Mouse (Mus musculus) urinary bladder, postnatal 14 days (tissue): ENCODE results near the gene Mt3.
"Not testable (repeated sequence)": the region's sequence is repeated elsewhere in the genome, so short reads cannot be mapped to it uniquely, and the experiment has no call there.

Experiments used
- DNase-seq: peaks from one replicate; pipeline ENCODE4 v3.0.0; 2021; ENCODE audit warnings: low spot score

Mt3 gene

DNA sequence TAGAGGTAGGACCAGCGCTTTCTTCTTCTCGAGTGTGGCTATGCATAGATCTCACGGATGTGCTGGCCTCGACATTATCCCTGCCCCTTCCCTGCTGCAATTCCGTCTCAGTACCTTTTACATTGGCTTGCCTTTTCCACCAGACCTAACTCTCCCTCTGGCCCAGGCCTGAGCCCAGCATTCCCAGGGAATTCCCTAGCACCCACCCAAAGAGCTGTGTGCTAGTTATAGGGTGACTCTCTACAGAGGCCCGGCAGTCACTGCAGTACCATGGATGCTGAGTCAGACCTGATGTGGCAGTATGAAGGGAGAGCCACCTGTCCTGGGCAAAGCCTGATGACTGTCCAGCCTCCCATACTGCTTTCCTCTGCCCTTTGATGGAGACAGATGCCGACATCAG is 1.0 kb downstream of the Mt3 start:
- no peak for DNase-seq

DNA sequence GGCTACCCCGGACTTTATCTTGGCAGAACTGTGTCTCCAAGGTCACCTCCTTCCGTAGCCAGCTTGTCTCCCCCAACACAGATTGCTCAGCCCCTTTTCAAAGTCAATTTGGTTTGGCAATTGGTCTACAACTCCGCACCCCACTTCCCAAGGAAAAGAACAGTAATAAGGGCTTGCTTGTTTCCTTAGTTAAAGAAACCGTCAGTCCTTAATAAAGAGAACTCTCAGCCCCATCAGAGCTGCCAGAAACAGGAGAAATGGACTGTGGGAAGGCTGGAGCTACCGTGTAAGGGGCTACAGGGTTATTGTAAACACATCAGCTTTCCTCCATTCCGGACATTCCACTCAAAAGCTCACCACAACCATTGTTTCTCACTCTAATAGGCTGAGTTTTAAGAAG is 2.1 kb downstream of the Mt3 start:
- no peak for DNase-seq

DNA sequence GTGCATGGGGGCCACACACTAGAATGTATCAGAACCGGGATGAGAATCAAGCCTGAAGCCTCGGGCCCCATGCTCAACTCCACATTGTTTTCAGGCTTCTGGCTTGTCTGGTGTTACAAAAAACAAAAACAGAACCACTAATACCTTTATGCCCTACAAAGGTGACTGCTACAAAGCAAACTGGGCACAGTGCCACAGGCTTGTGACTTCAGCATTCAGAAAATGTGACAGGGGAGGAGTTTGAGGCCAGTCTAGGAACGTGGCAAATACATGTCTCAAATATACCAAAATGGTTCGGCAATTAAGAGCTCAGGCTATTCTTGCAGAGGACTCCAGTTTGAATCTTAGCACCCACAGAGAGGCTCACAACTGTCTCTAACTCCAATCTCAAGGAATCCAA is 3.7 kb downstream of the Mt3 start:
- no peak for DNase-seq

DNA sequence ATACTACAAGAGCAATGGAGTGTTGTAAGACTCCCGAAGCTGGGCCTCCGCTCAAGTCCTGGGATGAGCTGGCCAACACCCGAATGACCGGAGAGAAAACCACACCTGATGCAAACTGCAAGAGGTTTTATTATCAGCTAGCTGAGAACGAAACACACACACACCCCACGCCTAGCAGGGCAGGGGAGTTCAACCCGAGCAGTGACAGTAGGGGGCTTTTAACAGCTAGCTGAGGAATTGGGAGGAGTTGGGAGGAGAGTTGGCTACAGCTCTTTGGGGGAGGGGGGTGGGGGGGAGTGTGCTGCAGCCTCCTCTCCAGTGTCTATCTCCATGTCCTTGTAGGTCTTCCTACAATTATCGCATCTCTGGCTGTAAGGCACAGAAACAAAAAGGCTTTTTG is 13.4 kb downstream of the Mt3 start:
- DNase-seq = not testable (repeated sequence)

DNA sequence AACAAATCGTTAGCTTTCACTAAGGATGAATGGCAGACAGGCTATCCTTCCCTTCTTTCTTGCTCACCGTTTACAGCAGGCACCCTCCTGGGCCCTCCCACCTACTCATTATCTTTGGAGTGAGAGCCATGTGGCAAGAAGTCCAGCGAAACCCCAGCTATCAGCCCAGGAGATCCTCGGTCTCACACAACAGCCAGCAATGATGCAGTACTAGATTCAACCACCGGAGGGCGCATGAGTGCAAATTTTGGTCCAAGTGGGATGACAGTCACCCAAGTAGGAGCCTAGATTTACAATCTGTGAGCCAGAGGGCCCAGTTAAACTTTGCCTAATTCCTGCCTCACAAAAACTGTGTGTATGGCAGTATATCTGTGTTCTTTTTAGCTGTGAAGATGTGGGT is 14.8 kb downstream of the Mt3 start:
- peak; percentile 88 for DNase-seq

DNA sequence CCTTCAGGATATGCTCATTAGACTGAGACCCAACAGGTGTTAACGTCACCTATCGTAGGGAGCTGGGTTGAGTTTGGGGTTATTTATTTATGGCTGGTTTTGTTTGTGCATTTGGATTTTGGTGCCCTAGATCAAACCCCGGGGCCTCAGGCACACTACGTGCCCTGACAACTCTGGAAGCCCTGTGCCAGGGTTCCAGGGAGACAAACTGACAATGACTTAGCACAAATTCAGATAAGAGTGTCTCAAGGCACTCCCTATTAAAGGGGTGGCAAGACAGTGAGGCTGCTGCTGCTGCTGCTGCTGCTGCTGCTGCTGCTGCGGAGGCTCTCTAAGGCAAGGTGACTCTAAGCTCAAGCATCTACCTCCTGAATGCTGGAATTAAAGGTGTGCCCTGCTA is 17.1 kb downstream of the Mt3 start:
- no peak for DNase-seq

DNA sequence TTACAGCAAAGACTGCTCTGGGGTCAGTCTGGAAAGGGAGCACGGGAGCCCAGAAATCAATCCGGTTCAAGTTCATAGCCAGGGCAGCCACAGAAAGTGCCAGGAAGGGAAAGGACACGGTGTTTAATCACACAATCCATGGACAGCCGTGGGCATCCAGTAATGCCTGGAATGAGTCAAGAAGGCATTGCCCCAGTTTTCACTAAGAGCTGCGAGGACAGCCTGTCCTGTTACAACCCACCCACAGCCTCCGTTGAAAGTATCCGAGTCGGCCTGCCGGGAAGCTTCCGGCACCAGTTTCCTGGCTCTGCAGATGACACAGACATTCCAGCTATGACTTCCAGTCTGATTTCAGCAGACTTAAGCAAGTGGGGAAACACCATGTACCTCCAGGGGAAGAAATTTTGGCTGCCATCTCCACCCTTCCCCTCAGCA is 18.9 kb downstream of the Mt3 start:
- DNase-seq = peak; percentile 44

DNA sequence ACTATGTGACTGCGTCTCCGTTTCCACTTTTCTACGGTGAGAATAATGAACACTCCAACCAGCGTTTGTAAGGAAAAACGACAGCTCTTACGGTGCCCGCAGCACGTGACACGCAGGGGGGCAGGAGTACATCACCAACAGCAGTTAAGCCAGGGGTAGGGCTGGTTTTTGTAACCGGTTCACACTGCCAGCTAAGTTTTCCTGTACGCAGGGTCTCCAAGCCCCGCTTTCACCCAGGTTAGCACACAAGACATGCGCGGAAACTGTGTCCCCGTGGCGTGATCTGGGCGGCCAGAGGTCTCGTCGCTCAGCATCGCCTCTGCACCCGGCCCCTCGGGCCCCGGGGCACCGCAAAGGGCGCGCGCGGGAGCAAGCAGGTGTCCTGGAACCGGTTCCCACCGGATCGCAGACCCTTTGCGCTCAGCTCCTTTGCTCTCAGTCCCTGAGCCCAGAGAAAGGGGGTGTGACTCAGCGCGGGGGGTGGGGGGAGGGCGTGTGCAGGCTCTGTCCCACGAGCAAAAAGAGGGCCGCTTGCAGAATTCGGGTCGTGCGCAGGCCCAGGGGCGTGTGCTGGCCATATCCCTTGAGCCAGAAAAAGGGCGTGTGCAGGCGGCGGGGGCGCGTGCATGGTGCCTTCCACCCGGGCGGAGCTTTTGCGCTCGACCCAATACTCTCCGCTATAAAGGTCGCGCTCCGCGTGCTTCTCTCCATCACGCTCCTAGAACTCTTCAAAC is 19.8 kb downstream of the Mt3 start, which contains the start of gene Mt2:
TSS of gene Mt2 (plus strand) at position 590 of the 734 bp plus-strand sequence.
- DNase-seq = peak; percentile 84

DNA sequence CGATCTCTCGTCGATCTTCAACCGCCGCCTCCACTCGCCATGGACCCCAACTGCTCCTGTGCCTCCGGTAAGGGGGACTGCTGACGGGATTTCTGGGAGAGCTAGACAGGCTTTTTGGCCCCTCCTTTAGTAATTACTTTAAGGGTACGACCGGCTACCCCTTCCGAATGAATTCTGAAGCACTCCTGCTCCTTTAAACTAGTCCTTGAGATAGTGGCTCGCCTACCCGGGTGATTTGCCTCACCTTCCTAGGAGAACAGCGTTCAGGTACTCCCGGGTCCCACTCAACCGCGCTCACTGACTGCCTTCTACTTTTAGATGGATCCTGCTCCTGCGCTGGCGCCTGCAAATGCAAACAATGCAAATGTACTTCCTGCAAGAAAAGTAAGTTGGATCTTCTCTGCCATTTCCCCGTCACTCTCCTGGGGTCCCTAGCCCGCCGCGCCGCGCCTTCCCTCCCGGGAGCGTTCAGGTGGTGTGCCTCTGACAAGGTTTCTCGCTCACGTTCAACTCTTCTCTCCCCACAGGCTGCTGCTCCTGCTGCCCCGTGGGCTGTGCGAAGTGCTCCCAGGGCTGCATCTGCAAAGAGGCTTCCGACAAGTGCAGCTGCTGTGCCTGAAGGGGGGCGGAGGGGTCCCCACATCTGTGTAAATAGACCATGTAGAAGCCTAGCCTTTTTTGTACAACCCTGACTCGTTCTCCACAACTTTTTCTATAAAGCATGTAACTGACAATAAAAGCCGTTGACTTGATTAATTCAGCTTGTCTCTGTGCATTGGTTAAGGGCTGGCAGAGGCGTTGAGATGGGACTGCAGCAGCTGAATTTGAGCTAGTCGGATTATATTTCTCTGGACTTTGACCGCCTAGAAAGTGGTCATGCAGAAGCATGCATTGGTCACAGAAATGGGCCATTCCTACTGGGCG is 20.7 kb downstream of the Mt3 start:
- peak; percentile 22 for DNase-seq

DNA sequence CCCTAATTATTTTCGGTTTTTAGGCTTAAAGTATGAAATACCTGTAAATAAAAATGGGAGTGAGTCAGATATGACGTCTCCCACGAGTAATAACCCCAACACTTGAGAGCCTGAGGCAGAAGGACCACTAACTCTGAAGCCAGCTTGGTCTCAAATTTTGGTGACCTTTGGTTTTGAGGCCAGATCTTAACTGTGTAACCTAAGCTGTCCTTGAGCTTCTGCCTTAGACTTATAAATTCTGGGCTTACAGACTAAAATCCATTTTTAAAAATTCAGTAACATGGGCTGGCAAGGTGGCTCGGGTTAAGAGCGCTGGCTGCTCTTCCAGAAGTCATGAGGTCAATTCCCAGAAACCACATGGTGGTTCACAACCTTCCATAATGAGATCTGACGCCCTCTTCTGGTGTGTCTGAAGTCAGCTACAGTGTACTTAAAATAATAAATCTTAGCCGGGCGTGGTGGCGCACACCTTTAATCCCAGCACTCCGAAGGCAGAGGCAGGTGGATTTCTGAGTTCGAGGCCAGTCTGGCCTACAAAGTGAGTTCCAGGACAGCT is 21.5 kb downstream of the Mt3 start:
- no peak for DNase-seq

DNA sequence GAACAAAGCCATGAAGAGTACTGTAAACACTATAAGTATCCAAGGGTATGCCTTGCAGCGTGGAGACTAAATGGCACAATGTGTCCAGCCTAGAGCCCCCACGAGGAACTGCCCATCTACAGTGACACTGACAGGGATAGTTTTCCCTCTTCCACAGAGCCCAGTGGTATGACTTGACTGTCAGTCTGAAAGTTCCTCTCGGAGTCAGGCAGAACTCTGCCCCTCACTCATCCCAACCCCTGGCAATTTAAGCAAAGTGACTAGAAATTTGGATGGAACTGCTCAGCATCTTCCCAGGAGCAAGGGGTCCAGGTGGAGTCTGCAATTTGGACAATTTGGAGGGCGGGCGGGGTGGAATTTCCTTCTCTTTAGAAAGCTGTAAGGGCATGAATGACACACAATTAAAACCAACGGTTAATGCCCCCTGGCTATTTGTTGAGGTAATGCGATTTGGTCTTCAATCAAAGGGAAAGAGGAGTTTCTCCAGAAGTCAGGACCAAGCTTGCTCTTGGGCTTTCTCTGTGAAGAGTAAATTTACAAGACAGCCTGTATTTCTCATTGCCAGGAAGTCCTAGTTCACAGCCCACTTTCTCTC is 22.3 kb downstream of the Mt3 start:
- DNase-seq = no peak

DNA sequence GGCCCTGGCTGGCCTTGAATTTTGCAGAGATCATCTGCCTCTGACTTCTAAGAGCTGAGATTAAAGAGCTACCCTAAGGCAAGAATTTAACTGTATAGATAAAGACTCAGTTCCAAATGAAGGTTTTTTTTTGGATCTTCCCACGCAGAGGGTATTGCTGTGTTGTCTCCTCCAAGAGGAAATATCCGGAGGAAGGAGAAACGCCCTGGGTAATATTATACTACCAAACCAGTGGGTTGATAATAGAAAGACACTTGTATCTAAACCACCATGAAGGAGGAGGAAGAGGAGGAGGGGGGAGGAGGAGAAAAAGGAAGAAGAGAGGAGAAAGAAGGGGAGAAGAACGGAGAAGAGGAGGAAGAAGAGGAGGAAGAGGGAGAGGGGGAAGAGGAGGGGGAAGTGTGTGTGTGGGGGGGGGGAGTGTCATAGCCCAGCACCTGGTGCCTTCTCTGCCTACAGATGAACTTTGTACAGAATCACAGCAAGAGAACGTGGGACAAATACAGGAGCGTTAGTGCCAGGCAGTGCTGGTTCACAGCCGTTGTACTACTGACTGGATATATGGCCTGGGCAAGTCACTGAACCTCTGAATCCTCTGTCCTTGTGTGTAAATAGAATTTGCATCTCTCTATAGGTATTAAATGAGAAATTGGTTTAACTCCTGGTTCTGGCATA is 25.4 kb downstream of the Mt3 start:
- DNase-seq = no peak

DNA sequence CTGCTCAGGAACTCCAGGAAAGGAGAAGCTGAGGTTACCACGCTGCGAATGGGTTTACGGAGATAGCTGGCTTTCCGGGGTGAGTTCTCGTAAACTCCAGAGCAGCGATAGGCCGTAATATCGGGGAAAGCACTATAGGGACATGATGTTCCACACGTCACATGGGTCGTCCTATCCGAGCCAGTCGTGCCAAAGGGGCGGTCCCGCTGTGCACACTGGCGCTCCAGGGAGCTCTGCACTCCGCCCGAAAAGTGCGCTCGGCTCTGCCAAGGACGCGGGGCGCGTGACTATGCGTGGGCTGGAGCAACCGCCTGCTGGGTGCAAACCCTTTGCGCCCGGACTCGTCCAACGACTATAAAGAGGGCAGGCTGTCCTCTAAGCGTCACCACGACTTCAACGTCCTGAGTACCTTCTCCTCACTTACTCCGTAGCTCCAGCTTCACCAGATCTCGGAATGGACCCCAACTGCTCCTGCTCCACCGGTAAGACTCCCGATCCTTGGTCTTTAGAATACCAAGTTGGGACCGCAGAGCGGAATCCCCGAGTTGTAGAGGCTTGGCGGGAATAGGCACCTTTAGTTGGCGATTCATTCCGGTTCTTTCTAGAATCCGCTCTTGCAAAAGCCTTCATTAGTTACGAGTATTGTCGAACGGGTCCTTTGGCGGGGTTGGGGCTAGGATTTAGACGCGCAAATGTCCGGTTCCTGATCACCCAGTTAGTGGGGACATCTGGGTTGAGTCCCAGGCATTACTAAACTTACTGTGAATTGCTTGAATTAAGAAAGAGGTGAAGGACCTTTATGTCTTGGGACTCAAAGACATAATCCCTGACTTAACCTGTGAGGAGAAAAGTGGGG is 26.7 kb downstream of the Mt3 start, which contains the start of gene Mt1:
TSS of gene Mt1 (plus strand) at position 226 of the 856 bp plus-strand sequence.
- peak; percentile 94 for DNase-seq

DNA sequence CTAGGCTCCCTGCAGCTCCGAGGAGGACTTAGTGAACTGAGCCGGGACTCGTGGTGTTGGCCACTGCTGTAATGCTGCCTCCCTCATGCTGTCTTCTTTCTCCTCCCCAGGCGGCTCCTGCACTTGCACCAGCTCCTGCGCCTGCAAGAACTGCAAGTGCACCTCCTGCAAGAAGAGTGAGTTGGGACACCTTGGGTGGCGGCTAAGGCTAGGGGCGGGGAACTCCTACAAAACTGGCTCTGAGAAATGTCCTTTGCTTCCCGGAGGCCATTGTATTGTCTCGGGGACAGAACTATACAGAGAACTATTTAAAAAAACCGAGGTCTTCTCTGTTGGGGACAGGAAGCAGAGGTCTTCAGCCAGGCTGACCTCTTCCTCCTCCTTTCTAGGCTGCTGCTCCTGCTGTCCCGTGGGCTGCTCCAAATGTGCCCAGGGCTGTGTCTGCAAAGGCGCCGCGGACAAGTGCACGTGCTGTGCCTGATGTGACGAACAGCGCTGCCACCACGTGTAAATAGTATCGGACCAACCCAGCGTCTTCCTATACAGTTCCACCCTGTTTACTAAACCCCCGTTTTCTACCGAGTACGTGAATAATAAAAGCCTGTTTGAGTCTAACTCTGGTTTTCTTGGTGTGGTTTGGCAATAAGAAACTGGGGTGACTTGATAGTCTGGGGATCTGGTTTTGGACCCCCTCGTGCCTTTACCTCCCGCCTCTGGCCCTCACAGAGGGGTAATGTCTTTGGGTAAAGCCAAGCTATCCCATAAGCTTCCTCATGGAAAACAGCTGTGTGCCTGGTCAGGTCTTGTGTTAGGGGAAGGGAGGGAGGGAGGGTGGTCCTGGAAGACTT is 27.5 kb downstream of the Mt3 start:
- DNase-seq = peak; percentile 34

DNA sequence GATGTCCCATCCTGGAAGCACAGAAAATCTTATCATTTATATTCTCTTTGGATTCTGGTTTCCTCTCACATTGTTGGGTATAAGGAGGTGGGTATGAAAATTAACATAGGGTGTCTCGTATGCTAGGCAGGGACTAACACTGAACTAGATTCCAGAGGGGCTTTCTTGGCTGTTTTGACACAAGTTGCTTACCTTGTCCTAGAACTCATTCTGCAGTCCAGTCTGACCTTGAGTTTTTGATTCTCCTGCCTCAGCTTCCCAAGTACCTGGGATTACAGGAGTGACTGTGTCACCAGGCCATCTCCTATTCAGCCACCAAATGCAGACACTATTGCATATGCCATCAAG is 28.1 kb downstream of the Mt3 start:
- DNase-seq = no peak

DNA sequence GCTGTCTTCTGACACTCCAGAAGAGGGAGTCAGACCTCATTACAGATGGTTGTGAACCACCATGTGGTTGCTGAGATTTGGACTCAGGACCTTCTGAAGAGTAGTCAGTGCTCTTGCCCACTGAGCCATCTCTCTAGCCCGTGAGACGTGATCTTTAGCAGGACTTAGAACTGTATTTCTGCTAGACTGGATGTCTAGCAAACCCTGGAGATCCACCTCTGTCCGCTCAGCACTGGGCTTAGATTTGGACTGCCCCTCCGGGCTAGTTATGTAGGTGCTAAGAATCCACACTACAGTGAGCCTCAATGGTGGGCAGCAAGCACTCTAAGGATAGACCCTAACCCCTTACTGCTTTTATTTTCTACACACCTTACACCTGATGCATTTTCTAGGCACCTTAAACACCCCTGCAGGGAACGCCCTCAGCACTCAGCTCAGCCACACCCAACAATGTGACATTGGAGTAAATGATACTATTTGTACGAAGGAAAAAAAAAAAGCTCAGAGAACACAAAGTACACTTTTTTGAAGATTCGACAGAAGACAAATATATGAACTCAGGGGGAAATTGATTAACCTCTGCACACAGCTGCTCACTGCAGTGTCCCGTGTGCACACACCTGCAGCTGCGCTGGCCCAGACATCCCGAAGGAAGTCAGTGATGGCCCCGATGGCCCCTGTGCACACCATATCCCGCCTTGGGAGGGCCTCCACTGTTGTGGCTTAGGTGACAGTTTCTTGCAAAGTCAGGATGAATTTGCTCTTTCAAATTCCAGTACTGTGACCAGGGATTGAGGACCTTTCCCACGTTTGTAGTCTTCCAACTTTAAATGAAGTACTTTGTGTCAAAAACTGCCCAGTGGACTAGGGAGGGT is 29.9 kb downstream of the Mt3 start:
- no peak for DNase-seq

DNA sequence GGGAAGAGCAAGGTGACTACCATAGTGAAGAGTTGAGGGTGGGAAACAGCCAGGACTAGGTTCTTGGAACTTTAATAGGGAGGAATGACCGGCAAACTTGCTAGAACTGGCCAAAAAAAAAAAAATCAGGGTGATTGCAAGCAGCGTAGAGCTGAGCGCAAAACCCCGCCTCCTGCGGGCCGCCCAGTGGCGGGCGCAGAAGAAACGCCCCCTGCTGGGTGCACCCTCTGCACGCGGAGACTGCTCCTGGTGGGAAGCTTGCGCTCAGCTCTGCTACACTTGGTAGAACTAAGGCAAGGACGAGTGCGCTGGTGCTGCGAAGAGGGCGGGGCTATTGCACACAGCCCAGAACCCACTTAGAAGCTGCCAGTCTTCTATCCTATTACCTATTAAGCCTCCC is 30.7 kb downstream of the Mt3 start:
- DNase-seq = peak; percentile 88

DNA sequence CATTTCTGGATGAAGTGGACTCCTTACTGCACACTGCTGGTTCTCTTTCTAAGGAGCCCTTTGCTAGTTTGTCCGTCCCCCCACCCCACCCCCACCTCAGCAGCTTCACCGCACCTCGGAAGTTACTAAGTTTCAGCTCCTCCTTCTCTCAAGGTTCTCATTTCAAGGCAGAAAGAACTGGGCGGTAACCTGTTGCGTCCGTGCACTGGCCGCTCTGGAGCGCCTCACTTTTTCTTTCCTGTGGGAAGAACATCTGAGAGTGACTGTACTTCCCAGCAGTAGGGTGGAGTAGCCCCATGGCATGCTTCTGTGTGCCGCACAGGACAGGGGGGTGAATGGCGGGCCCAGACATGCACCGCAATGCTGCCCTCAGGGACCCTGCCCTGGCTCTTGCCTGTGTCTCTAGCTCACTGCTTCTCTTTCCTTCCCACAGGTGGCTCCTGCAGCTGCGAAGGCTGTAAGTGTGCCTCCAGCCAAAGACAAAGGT is 32.0 kb downstream of the Mt3 start:
- peak; percentile 28 for DNase-seq

DNA sequence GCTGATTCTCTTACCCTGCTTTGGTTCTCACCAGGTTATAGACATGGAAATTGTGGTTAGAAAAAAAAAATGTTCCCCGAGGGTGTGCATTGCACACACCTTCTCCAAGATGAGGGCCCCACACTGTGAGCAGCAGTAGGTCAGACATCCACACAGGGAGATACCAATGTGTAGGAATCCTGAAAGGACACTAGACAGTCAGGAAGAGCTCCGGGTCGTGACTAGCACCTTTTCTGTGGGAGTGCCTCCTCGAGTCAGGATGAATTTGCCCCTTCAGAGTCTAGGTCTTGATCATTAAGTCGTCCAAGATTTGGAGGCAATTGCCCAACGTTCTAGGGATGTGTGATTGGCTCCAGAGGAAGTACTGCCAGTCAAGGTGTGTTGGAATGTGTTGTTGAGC is 33.4 kb downstream of the Mt3 start:
- DNase-seq = no peak
